Mouse (Mus musculus) ES-CJ7 (cell line): ENCODE results near the gene Gstm7.
"Not testable (repeated sequence)": the region's sequence is repeated elsewhere in the genome, so short reads cannot be mapped to it uniquely, and the experiment has no call there.

Experiments used
- DNase-seq: peaks from one replicate; pipeline ENCODE4 v3.0.0; 2011; ENCODE audit warnings: low read depth, low spot score

The Gstm7 gene

DNA sequence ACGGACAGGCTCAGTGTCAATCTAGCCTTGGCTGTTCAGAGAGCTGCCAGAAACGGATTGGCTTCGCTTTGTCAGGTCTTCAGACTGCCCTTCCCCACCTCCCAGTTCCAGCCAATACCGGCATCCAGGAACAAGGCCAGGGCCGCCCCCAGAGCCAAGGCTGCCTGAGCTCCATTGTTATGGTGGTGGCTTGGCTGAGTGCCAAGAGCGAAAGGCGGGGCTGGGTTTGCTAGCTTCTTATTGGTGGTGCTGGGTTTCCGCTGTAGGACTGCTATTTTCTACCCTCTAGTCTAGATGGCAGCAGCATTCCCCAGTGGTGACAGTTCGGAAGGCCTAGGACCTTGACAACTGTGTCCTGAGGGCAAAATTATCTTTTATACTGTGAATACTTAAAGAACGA, at the start of gene Gstm7:
Gene Gstm7, minus strand, starts transcription at position 148 of the 400 bp plus-strand sequence.
- peak; percentile 98 for DNase-seq

DNA sequence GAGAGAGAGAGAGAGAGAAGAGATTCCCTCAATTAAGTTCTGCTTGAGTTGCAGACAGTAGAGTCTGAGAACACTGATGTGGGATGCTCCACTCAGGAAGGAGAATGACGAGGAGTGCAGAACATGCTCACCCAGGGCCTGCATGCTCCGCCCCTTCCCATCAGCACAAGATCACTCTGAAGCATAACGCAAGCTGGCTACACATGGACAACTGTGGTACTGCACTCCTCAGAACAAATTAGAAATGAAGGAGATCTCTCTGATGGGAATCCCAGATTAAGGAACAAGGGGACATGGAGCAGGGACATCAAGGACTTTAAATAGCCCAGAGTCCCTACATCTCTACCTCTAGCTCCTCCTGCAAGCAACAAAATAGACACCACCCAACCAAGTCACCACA, 49.6 kb upstream of the Gstm7 start:
- peak; percentile 30 for DNase-seq

DNA sequence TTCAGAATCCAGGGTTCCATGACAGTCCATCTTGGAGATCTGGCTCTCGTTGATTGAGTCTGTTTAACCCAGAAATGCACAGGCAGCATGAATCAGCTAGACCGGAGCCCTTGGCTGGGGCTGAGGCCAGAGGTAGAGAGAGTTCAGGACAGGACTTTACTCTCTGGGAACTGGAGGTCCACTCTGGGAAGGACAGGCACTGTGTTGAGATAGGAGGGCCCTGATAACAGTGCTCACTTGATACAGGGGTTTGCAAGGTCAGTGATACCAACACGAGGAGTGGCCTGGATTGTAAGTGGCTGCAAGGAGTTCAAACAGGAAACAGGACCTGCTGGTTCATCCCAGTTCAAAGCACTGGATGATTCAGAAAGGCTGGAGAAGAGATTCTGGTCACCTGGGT, 46.1 kb upstream of the Gstm7 start:
- DNase-seq, result no peak

DNA sequence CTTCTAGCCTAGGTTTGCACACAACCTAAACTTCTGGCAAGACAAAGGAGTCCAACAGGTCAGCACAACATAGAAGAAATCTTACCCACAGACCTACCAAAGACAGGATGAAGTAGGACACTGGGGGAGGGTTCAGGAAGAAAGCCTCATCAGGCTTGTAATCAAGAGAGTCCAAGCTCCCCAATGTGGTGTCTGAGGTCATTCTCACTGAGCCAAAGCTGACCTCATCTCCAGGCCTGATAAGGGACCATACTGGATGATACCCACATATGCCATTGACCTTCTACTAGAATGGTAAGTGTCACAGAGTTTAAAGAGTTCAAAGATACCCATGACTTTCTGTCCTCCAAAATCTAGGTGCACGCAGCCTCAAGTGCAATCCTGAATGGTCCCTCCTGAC, 42.6 kb upstream of the Gstm7 start:
- no peak for DNase-seq

DNA sequence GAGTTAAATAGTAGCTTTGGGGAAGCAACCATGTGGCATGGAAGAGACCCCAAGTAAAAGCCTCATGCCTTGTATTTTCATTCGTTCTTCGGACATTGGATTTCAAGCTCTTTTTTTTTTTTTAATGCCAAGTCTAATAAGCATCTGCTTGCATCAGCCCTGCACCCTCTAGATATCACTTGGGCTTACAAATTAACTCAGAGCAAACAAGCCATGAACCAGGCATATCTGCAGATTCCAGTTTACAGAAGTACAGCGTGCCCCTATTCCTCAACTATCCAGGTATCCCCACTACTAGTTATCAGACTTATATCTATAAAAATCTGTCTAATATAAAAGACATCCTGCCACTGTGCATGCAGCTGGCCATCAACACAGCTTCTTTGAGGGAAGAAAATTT, 40.5 kb upstream of the Gstm7 start:
- DNase-seq, result no peak

DNA sequence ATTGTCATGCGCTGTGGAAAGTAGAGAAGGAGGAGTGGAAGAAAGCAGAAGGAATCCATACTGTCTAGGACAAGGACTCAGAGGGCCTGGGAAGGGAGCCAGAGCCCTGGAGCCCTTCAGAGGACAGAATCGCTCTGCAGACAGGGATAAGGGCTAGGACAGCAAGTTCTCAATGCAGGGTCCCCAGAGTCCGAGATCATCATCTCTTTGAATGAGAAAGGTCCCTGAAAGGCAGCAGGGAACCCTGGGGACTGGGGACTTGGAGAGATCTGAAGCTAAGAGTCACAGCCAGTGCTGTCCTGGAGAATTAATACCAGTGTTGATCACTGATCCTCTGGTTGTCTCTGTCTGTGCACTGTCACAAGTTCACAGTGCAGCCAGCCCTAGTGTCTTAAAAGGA, 39.5 kb upstream of the Gstm7 start:
- DNase-seq, result not testable (repeated sequence)

DNA sequence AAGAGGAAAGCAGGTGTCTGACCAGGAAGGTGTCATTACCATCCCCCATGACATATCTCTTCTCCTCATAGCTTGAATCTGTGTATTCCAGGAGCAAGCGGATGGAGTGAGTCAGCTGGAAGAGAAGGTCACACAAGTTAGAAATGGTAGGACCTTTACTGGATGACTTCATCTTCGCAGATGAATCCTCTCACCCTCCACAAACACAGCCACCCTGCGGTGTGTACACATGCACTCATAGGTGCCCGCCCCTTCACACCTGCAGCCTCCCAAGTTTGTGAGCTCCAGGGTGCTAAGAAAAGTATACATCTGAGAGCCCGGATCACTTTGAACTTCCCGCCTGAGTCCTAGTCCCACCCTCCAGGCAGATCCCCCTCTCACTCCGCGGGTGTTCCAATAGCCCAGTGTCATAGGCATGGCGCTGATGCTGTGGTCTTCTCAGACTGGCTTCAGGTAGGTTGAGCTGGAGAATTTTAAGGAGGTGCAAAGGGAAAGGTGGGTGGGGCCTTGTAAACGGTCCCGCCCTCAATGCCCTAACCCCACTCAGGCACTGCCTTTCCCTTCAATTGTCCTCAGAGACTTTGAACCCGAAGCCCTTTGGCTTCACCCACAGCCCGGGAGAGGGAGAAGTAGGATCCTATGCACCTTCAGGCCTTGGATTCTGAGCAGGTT, 37.2 kb upstream of the Gstm7 start, which contains the start of gene Gstm3:
Gene Gstm3, minus strand, starts transcription at position 560 of the 672 bp plus-strand sequence.
- DNase-seq, result peak; percentile 41

DNA sequence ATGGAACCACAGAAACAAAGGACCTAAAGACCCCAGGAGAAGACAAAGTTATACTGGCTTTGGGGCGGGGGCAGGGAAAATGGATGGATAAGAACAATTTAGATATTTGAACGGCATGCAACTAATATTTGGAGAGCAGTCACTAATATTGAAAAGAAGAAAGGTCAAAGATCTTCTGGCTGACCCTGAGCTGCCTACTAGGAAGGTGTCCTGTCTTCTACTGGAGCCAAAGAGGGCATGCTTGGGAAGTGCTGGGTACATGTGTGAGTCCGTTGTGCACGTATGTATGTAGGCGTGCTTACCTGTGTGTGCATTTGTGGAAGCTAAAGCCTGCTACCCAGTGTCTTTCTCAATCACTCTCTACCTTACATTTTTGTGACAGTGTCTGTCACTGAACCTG, 35.0 kb upstream of the Gstm7 start:
- no peak for DNase-seq

DNA sequence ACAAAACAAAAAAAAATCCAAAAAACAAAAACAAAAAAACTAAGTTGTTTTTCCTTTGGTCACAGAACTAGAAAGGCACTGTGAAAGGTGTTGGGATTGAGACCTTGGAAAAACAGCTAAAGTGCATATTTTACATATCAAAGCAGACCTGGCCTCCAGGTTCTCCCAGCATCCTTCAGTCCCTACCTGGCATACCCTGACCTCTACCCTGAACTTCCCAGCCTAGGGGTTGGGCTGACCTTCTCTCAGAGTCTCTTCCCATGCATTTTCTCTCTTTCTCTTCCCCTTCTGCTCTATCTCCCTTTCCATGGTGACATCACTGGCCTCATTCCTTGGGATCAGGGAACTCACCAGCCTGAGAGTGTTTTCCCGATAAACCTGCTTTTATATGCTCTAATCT, 34.0 kb upstream of the Gstm7 start:
- peak; percentile 33 for DNase-seq

DNA sequence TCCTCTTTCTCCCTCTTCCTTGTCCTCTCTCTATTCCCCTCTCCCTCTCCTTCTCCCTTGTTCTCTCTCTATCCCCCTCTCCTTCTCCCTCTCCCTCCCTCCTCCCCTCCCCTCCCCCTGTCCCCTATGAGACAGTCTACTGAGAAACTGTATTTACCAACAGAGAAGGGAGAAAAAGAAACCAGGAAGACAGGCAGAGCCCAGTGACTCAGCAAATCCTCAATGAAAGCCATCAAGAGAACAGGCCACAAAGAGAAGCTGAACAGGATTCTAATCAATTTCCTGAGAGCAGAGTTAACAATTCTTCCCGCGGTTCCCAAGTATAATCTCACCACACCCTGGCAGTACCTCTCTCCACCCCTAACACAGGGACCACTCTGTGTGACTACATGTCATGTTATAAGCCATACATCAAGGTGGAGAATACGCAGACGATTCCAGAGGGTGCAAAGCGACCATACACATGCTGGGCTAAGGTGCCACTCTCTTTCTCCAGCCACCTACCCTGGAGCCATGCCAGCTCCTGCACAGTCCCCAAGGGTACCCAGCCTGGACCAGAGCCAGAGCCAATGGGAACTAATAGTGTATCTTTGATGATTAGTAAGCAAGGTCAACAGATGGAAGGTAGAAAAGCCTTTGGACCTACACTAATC, 33.2 kb upstream of the Gstm7 start:
- no peak for DNase-seq

DNA sequence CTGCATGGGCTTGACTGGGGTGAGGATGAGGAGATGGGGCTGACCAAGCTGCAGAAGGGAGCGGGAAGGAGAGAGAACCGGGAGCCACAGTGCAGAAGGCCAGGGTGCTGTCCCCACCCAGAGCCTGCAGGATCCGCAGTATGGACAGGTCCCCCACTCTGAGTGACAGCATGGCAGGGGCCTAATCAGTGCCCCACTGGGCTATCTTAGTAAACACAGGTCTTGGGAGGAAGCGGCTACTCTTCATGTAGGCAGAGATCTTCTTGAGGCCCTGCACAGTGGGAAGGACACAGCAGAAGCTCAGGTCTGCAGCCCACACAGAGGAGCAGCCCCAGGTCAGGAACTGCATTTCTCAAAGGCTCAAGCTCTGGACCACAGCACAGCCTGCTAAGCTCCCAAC, 32.4 kb upstream of the Gstm7 start:
- no peak for DNase-seq

DNA sequence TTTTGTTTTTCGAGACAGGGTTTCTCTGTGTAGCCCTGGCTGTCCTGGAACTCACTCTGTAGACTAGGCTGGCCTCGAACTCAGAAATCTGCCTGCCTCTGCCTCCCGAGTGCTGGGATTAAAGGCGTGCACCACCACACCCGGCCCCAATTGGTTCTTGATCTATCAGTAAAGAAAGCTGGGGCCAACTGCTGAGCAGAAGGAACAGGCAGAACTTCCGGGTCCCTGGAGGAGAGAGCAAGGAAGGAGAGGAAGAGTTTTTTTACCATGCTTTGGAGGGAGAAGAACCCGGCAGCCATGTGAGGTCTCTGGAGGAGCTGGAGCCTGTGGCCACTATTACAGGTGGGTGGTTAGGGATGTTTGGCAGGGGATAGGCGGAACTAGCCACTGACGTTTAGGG, 23.6 kb upstream of the Gstm7 start:
- not testable (repeated sequence) for DNase-seq

DNA sequence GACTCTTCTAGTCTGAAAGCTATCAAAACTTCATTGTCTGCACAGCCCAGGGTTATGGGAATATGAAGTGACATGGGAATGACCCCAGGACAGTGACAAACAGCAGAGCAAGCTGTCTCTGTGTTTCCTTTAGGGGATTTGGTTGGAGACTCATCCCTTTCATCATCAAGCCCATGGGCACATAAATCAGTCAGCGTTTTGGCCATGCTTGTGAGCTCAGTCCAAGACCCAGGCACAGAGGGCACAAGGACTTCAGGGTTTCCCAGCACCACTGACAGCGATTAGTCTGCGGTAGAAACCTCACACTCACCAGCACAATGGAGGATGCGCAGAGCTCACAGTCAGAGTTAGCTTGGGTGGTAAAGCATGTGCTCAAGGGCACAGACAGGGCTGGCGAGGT, 22.3 kb upstream of the Gstm7 start:
- no peak for DNase-seq

DNA sequence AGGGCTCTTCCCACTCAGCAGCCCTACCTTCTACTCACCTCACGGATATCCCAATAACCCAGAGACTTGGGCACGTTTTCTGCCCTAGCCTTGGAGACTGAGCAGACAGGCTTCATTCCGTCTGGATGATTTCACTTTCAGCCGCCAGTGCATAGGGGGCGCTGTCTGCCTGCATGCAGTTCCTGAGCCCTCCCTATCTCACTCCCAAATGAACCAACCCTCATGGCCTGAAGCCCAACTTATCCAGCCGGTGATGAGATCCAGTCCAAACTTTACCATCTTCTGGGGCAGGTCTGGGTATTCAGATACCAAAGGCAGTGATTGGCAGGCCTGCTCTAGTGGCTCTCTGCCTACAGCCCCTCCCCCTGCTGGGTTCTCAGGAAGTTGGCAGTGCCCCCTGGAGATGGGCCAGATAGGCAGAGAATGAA, 21.7 kb upstream of the Gstm7 start:
- DNase-seq, result peak; percentile 79

DNA sequence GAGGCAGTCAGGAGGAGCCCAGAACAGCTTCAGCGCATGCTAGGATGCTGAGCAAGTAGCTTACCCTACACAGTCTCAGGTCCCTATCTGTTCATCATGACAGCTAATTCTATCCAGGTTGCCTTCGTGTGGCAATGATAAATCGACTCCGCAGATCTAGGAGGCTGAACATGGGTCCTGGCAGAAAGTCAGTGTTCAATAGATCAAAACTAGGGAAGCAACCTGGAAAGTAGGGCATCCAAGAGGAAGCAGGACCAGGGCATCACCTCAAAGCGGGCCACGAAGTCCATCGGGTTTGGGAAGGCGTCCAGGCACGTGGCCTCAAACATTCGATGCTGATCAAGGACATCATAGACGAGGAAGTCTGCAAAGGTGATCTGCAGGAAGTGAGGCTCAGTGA, 18.9 kb upstream of the Gstm7 start:
- no peak for DNase-seq

DNA sequence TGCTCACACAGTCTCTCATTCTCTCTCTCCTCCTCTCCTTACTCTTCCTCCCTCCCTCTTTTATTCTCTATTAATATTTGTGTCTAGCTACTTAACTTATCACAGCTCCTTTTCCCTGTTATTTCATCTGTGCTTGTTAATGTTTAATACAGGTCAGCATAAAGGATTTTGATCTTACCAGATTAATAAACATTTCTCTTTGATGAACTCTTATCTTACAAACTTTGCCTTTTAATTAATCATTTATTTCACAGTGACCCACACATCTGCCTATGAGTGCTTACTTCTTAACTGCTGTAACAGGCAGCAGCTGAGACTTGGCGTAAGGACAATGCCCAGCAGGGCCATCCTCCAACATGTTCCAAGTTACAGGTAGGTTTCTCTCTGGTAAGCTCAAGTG, 17.8 kb upstream of the Gstm7 start:
- not testable (repeated sequence) for DNase-seq

DNA sequence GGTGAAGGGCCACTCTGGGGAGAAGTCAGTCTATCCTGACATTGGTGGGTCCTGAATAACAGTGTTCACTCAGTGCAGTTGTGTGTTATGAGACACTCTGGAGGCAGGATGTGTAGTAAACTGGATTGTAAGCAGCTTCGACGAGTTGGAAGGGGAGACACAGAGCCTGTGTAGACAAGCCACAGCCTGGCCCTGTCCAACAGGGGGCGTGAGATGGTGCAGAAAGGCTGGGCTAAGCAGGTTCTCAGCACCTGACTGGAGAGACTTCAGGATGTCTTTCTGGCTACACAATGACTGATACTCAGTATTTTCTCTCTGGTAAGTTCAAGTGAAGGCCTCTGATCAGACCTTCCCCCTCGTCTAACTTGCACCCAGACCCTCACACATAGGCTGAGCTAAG, 14.1 kb upstream of the Gstm7 start:
- DNase-seq, result no peak

DNA sequence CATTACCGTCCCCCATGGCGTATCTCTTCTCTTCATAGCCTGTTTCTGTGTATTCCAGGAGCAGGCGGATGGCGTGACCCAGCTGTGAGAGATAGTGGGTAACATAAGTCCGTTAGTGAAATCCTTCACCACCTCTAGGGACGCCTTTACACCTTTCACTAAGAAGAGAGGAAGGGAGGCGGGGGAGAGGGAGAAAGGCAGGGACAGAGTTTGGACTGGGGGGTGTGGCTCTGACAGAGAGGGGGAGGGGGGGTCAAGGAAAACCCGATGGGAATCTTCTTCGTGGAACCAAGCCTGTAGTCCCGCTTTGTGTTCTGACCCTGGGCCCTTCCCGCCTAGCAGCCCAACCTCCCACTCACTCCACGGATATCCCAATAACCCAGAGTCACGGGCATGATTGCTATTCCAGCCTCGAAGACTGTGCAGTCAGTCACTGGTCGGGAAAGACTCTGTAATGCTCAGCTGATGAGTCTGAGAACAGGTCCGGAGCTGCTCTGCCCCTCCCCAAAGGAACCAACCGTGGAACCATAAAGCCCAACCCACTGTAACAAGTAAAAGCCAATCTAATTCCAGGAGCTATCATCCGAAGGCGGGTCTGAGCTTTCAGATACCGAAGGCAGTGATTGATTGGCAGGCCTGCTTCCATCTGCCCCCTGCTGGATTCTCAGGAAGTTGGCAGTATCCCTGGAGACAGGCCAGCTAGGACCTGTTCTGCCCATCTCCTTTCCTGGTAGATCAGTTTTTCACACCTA, 11.8 kb upstream of the Gstm7 start, which contains the start of gene Gstm6:
Gene Gstm6, minus strand, starts transcription at position 511 of the 752 bp plus-strand sequence.
- peak; percentile 80 for DNase-seq

DNA sequence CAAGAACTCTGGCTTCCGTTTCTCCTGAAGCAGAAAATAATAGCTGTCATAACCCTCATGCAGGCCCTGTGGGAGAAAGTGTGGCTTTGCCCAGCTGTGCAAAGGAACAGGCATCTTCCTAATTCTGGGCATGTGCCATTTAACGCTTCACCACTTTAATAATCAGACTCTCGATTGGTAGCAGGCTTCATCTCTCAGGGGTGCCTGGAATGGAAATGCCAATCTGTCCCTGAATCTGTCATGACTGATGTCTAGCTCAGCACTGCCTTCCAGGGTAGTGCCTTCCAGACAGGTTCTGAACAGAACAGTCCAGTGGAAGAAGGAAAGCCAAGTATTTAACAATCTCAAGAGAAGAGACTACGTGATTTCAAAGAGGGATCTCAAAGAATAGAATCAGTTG, 9.6 kb upstream of the Gstm7 start:
- DNase-seq, result no peak

DNA sequence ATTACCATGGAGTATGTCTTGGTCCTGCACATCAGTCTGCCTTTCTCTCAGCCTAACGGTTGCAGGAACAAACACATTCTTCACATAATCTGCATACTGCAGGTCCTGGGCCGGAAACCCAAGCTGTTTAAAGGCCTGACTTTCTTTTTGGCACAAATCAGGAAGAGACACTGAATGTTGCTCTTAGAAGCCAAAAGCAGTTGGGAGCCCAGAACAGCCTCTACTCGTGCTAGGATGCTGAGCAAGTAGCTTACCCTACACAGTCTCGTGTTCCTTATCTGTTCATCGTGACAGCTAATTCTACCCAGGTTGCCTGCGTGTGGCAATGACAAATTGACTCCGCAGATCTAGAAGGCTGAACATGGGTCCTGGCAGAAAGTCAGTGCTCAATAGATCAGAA, 8.9 kb upstream of the Gstm7 start:
- DNase-seq, result no peak

DNA sequence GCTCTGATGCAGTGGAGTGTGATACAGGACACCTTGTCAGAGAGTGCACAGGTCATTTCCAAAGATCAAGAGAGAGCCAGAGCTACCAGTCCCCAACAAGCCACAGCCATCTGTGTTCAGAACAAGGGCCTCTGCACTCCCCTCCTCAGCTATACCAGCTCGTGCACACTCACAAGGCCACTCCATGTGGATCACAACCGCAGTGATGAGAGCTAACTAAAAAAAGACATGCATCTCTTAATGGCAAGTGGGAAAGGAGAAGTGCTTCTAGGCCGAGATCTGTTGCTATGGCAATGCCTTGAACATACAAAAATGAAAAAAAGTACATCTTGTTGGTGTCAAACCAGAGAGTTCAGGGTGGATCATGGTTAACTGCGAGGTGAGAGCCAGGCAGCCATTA, 8.2 kb upstream of the Gstm7 start:
- DNase-seq, result no peak

DNA sequence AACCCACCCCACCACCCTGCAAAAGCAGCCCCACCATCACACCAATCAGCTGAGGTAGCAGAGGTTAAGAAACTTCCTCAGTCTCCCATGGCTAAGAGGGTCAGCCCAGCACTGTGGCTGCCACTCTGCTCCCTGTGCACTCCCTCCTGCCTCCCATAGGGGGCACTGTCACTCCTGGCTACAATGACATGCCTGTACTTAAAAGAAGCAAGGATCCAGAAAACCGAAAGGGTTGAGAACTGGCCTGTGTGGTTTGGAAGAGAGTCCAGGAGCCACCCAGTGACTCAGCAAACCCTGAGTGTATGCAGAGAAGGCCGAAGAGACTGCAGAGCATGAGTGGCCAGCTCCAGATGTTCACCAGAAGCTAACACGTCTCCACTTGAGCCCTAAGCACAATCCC, 7.8 kb upstream of the Gstm7 start:
- peak; percentile 66 for DNase-seq

DNA sequence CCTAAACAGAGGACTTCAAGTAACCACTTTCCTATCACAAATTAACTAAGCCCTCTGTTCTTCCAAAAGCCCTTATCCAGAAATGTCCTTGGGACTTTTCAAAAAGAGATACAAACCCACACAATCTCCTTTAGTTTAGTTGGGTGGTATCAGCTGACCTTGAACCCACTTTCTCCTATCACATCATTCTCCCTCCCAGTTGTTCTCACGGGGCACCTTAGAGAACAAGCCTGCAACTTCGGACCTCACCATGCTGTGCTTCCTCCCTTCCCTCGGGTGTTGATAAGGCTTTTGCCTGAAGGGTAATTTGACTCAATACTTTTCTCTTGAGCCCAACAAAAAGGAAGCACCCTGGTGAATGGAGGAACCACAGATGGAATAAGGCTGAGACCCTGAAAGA, 4.3 kb upstream of the Gstm7 start:
- no peak for DNase-seq
